Mouse (Mus musculus): ENCODE data around the gene Efnb3.

DNA sequence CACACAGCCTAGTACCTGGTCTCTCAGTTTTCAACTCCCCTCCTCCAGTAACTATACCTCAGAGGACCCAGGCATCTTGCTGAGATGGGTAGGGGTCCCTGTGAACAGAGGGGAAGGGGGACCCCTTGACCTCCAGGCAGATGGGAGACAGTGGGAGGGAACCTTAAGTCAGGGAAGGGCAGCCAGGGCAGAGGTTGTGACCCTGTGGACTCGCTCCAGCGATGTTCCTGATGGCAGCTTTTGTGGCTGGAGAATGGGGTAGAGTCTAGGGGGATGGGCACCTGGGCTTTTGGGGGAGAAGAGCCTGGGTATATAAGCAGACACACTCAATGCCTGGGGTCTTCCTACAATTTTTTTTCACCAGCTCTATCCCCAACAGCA lies 6.7 kb downstream of the Efnb3 start:
- no peak for TF ChIP-seq REST (IDR thresholded peaks at IDR 0.05; ENCODE audit: insufficient read depth, insufficient read length)
- TF ChIP-seq USF1 (IDR thresholded peaks at IDR 0.05; ENCODE audit: low read depth) = no peak
- TF ChIP-seq MYOD1 (IDR thresholded peaks at IDR 0.05; ENCODE audit: control insufficient read depth in 1 of 3, insufficient read length in 2 of 3, low read depth in 2 of 3) = no peak

All from myocyte (in vitro differentiated cells).